Comparison of ENCODE assay signal across 9 mouse cellular contexts in the genomic region with DNA sequence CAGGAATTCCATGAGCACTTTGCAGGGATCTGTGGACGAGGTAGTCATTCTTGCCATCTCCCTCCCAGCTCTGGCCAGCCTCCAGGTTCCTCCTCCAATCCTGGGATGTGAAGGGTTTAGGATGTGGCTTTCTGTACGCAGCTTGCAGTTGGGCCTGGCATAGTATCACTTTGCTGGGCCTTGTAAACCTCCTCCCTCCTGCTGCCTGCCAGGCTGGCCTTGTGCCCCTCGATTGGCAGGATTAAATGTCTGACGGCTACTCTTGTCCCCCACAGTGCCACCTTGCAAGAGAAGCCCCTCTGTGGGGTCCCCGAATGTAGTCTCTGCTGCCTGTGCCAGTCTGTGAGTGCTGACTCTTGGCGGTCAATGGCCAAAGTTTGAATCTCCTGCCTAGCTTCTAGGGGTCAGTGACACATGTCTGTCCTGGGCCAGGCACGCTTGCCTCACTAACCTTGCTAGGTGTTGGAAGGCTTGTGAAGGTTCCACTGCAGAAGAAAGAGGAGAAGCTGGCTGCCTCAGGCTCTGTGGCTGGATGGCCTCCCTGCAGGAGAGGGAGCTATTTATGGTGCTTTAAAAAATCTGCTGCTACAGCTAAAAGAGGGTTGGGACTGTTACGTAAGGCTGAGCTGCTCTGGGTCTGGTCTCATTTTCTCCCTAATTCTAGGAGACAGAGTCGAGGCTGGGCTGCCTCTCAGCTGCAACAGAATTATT. TPM values are rescaled to one million over a fixed set of nuclear protein-coding genes. Genes with fewer than 3 reads are reported as not detected.
DNase-seq lines count a peak whose midpoint lies in the region; ATAC-seq lines count a peak whose summit lies in the region.
"Had no signal": no experiment of that assay in that cellular context is flagged by ENCODE, and none has a peak within 500 bp of the region (broad histone marks: within the 10 kb centered on the region; RNA-seq: fewer than 3 reads in every experiment).

No protein-coding gene starts in this region.

- no peak overlapping the region for H3K4me3 ChIP-seq in limb, embryonic 12.5 days (replicated peaks)
- H3K4me3 ChIP-seq: liver, embryonic 13.5 days had no signal

- ATAC-seq in limb, embryonic 12.5 days (ENCODE audit: insufficient number of reproducible peaks, insufficient read depth, low FRiP score, low TSS enrichment, low read depth): no peak
- no peak for ATAC-seq in granulocyte monocyte progenitor cell, adult 5-6 weeks (replicated peaks; ENCODE audit: poor library complexity, severe bottlenecking)

- H3K9ac ChIP-seq in limb, embryonic 12.5 days (replicated peaks): no peak overlapping the region
- H3K9ac ChIP-seq: liver, embryonic 13.5 days had no signal

- H3K9me3 ChIP-seq in limb, embryonic 12.5 days: no peaks in the 10 kb centered on the region
- H3K9me3 ChIP-seq: liver, embryonic 13.5 days had no signal

- DNase-seq in NIH3T3 (ENCODE audit: low read depth): peak; percentile 85
- DNase-seq in cerebellum, adult 8-10 months: peak; percentile 73
- DNase-seq in gastrocnemius, adult 8-10 months (ENCODE audit: low spot score in 2 of 2): peak; percentile 67 to 81
- DNase-seq in kidney, adult 8-10 months: peak; percentile 74 to 80
- peak; percentile 72 to 90 for DNase-seq in right cerebral cortex, postnatal 36 days (ENCODE audit: low spot score in 2 of 2)
- DNase-seq in adrenal gland, adult 18-20 months (ENCODE audit: low spot score in 2 of 2): no peak

- peaks cover 66% of the 10 kb centered on the region for H3K4me1 ChIP-seq in limb, embryonic 12.5 days (replicated peaks)

- no peaks in the 10 kb centered on the region for H3K36me3 ChIP-seq in limb, embryonic 12.5 days
- H3K36me3 ChIP-seq: liver, embryonic 13.5 days had no signal

- H3K27ac ChIP-seq in limb, embryonic 12.5 days: peak overlapping the region; percentile 82
- H3K27ac ChIP-seq: liver, embryonic 13.5 days had no signal

- H3K4me2 ChIP-seq in limb, embryonic 12.5 days: no peak overlapping the region; the same call in 1 of the 2 replicates
- H3K4me2 ChIP-seq: liver, embryonic 13.5 days had no signal

- 57% methylated on average over 9 of the region's 9 CpGs for WGBS in limb, embryonic 12.5 days

- no peaks in the 10 kb centered on the region for H3K27me3 ChIP-seq in limb, embryonic 12.5 days
- H3K27me3 ChIP-seq: liver, embryonic 13.5 days had no signal

RNA-seq across cellular contexts. Expression of a gene that starts 58.3 kb away (rescaled TPM):
- 100 to 1,000 TPM; 133 to 200 (median 169) TPM for total RNA-seq in gastrocnemius, adult 8-10 months (2022)
- 15.2 and 16.3 TPM in 2 replicates for polyA plus RNA-seq in limb, embryonic 12.5 days (2016; fragmentation: Nextera tagmentation; extraction: Ambion mirVana)
- total RNA-seq in granulocyte monocyte progenitor cell, adult 5-6 weeks (2014; fragmentation: Nextera tagmentation): 29.7 and 42.5 TPM in 2 replicates
- 15.9 and 25.3 TPM in 2 replicates for total RNA-seq in granulocyte monocyte progenitor cell, adult 5-6 weeks (2017)
- total RNA-seq in adrenal gland, adult 18-20 months (2021): 10 to 100 TPM; 75.7 to 96.6 TPM

Comparison
In these comparisons a context has a peak if more than half of its experiments do, and no peak if none do; other contexts are left out.
1. DNase-seq: peak in NIH3T3 (single experiment), cerebellum, adult 8-10 months (single experiment), gastrocnemius, adult 8-10 months (2 of 2), kidney, adult 8-10 months (2 of 2) and right cerebral cortex, postnatal 36 days (2 of 2); none in adrenal gland, adult 18-20 months (0 of 2).